Mouse (Mus musculus) testis, postnatal 10 days (tissue): ENCODE measurements at regions not wholly inside any gene's neighbourhood (a gene's known extent, or its start where the extent isn't known, plus 50 kb on each side); places are given as distances from the start of the nearest gene placed in this dataset.
A peak's percentile ranks its signal among the peaks of the same experiment; 100 is the strongest.

Source experiments
- DNase-seq: peaks from one replicate; pipeline ENCODE4 v3.0.0; 2021; ENCODE audit warnings: low spot score

- no peak for DNase-seq
These were observed 232.0 kb downstream of the Wdr72 start for GRCm38 (mm10) chr9:74342176-74342575.

- no peak for DNase-seq
These were observed 234.9 kb downstream of the Wdr72 start for GRCm38 (mm10) chr9:74345027-74345426.

- DNase-seq: no peak
These were observed 238.6 kb downstream of the Wdr72 start for GRCm38 (mm10) chr9:74348776-74349175.

- DNase-seq: no peak
These were observed 255.8 kb downstream of the Wdr72 start for GRCm38 (mm10) chr9:74365930-74366438.

- DNase-seq: no peak
These were observed 266.0 kb downstream of the Wdr72 start for GRCm38 (mm10) chr9:74376191-74376590.

GRCm38 (mm10) chr9:74377204-74377603 is 267.0 kb downstream of the Wdr72 start:
- DNase-seq: no peak

- no peak for DNase-seq
These were observed 274.2 kb downstream of the Wdr72 start for GRCm38 (mm10) chr9:74384206-74384896.

GRCm38 (mm10) chr9:74425594-74425993 is 315.4 kb downstream of the Wdr72 start:
- DNase-seq: no peak

- DNase-seq: no peak
These were observed 339.8 kb downstream of the Wdr72 start for GRCm38 (mm10) chr9:74449981-74450380.

- DNase-seq: no peak
These were observed 350.9 kb downstream of the Wdr72 start for GRCm38 (mm10) chr9:74461084-74461483.

GRCm38 (mm10) chr9:74476830-74477229 is 366.7 kb downstream of the Wdr72 start:
- no peak for DNase-seq

- DNase-seq: no peak
These were observed 369.1 kb downstream of the Wdr72 start for GRCm38 (mm10) chr9:74479273-74479672.

- DNase-seq: no peak
These were observed 347.8 kb upstream of the Onecut1 start for GRCm38 (mm10) chr9:74513887-74514286.

GRCm38 (mm10) chr9:74528550-74528949 is 333.2 kb upstream of the Onecut1 start:
- DNase-seq: no peak

- peak; percentile 73 for DNase-seq
These were observed 331.4 kb upstream of the Onecut1 start for GRCm38 (mm10) chr9:74530317-74530716.

- DNase-seq: no peak
These were observed 331.0 kb upstream of the Onecut1 start for GRCm38 (mm10) chr9:74530748-74531147.

- no peak for DNase-seq
These were observed 329.7 kb upstream of the Onecut1 start for GRCm38 (mm10) chr9:74531986-74532385.

- no peak for DNase-seq
These were observed 326.7 kb upstream of the Onecut1 start for GRCm38 (mm10) chr9:74534976-74535375.

- no peak for DNase-seq
These were observed 305.6 kb upstream of the Onecut1 start for GRCm38 (mm10) chr9:74556116-74556515.

- no peak for DNase-seq
These were observed 269.0 kb upstream of the Onecut1 start for GRCm38 (mm10) chr9:74592757-74593156.

- DNase-seq: no peak
These were observed 267.8 kb upstream of the Onecut1 start for GRCm38 (mm10) chr9:74593970-74594369.

GRCm38 (mm10) chr9:74604415-74604814 is 257.3 kb upstream of the Onecut1 start:
- DNase-seq: no peak

GRCm38 (mm10) chr9:74621957-74622356 is 239.8 kb upstream of the Onecut1 start:
- DNase-seq: no peak

- no peak for DNase-seq
These were observed 216.3 kb upstream of the Onecut1 start for GRCm38 (mm10) chr9:74645394-74645793.
